Mouse (Mus musculus): ENCODE results near the gene Bricd5.
"Not testable (repeated sequence)": the region's sequence is repeated elsewhere in the genome, so short reads cannot be mapped to it uniquely, and the experiment has no call there.

DNA sequence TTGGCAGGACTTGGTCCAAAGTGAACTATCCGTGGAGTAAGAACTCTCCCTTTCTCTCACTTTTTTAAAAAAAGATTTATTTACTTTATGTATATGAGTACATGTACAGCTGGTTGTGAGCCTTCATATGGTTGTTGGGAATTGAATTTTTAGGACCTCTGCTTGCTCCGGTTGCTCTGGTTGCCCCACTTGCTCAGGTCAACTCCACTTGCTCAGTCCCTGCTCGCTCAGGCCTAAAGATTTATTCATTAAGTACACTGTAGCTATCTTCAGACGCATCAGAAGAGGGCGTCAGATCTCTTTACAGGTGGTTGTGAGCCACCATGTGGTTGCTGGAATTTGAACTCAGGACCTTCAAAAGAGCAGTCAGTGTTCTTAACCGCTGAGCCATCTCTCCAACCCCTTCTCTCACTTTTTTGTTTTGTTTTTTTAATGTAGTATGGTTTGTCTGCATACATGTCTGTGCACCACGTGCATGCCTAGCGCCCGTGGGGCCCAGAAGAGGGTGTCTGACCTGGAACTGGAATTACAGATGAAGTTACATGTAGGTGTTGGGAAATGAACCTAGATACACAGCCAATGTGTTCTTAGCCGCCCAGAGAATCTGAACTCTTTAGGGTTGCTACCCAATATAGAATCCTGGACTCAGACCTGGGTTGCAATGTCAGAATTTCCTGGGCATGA, 18.0 kb upstream of the Bricd5 start:
- not testable (repeated sequence) for TF ChIP-seq CTCF (conservative IDR thresholded peaks at IDR 0.05; ENCODE audit: low read length); NANOG (IDR thresholded peaks at IDR 0.05; ENCODE audit: borderline replicate concordance, low read length); POU5F1 (IDR thresholded peaks at IDR 0.05; ENCODE audit: borderline replicate concordance, low read length)
